Mouse (Mus musculus) heart, postnatal 0 days (tissue): ENCODE measurements around the gene Wnt2b.

Source experiments
- CTCF ChIP-seq: IDR thresholded peaks from 2 replicates; pipeline ENCODE4 v1.5.1; 2016; ENCODE audit warnings: antibody characterized with exemption, control low read depth, low read depth
- EP300 ChIP-seq: IDR thresholded peaks from 2 replicates; pipeline ENCODE4 v1.6.1; 2016; ENCODE audit warnings: antibody characterized with exemption, low read depth

- TF ChIP-seq CTCF (no peak), EP300 (no peak)
Measured at GRCm38 (mm10) chr3:105005561-105006065, 43.9 kb upstream of the Wnt2b start.
